Mouse (Mus musculus) heart, embryonic 14.5 days (tissue): Measurements from ENCODE around the gene Kctd11. TPM values are rescaled to one million over a fixed set of nuclear protein-coding genes. Genes with fewer than 3 reads are reported as not detected.
"Not testable (repeated sequence)": the region's sequence is repeated elsewhere in the genome, so short reads cannot be mapped to it uniquely, and the experiment has no call there.

Source experiments
- ATAC-seq: fragments of 200-750 bp; cut with Nextera tagmentation; 2 replicates; pipeline ENCODE4 v1.8.0; 2017; ENCODE audit warnings: low read depth, moderate TSS enrichment; ENCODE audit not compliant: insufficient number of reproducible peaks, insufficient read depth, low FRiP score
- H3K27ac ChIP-seq, 2 experiments: fragments of 200-500 bp in 1 of 2; fragments of 300-500 bp in 1 of 2; sonication (generic) in 1 of 2; replicated peaks in 1 of 2; 2 replicates each; pipeline ENCODE4 v1.5.1; 2012 to 2014; ENCODE audit warnings: low read depth in 2 of 2, low read length in 2 of 2, control low read depth in 1 of 2, mild to moderate bottlenecking in 1 of 2, mixed read lengths in 1 of 2; ENCODE audit not compliant: control insufficient read depth in 1 of 2, insufficient read depth in 1 of 2
- H3K27me3 ChIP-seq: fragments of 300-500 bp; sonication (generic); 2 replicates; pipeline ENCODE4 v1.6.1; 2014; ENCODE audit warnings: mild to moderate bottlenecking, low read length, control low read depth; ENCODE audit not compliant: control insufficient read depth, insufficient read depth
- H3K36me3 ChIP-seq: fragments of 300-500 bp; sonication (generic); 2 replicates; pipeline ENCODE4 v1.6.1; 2014; ENCODE audit warnings: mild to moderate bottlenecking, control low read depth, low read length, mixed read lengths; ENCODE audit not compliant: control insufficient read depth, insufficient read depth
- H3K4me1 ChIP-seq, 2 experiments: fragments of 200-500 bp in 1 of 2; fragments of 300-500 bp in 1 of 2; sonication (generic) in 1 of 2; 2 replicates each; pipeline ENCODE4 v1.6.1; 2012 to 2014; ENCODE audit warnings: low read length in 2 of 2, control low read depth in 1 of 2, mixed read lengths in 1 of 2; ENCODE audit not compliant: control insufficient read depth in 2 of 2, insufficient read depth in 2 of 2
- H3K4me2 ChIP-seq: fragments of 300-500 bp; sonication (generic); 2 replicates; pipeline ENCODE4 v1.6.1; 2014; ENCODE audit warnings: mild to moderate bottlenecking, low read length
- H3K4me3 ChIP-seq, 2 experiments: fragments of 200-500 bp in 1 of 2; fragments of 300-500 bp in 1 of 2; sonication (generic) in 1 of 2; 2 replicates each; pipeline ENCODE4 v1.5.1; 2012 to 2014; ENCODE audit warnings: low read length in 2 of 2, mild to moderate bottlenecking in 2 of 2, control low read depth in 1 of 2, low read depth in 1 of 2, moderate library complexity in 1 of 2; ENCODE audit not compliant: control insufficient read depth in 1 of 2, insufficient read depth in 1 of 2
- H3K9ac ChIP-seq: fragments of 300-500 bp; sonication (generic); 2 replicates; pipeline ENCODE4 v1.6.1; 2014; ENCODE audit warnings: mild to moderate bottlenecking, low read length
- H3K9me3 ChIP-seq: fragments of 300-500 bp; sonication (generic); 2 replicates; pipeline ENCODE4 v1.6.1; 2016; ENCODE audit warnings: low read length, control low read depth; ENCODE audit not compliant: control insufficient read depth
- WGBS: fragments of 180-500 bp; shearing (Covaris S2); extraction: QIAGEN DNeasy Blood & Tissue Kit; methylation state at CpG from one replicate; pipeline ENCODE4 v1.1.7; 2014; 5-methylcytosine and 5-hydroxymethylcytosine counted together
- polyA plus RNA-seq: library from polyadenylated mRNA; unstranded; fragments of >200 nt; fragmentation: Nextera tagmentation; extraction: Ambion mirVana; gene quantifications from 2 replicates; pipeline ENCODE4 v1.2.1, GENCODE M21; 2014

Kctd11 gene
- polyA plus RNA-seq, 1 experiment from 2014 or later: 2.8 TPM

DNA sequence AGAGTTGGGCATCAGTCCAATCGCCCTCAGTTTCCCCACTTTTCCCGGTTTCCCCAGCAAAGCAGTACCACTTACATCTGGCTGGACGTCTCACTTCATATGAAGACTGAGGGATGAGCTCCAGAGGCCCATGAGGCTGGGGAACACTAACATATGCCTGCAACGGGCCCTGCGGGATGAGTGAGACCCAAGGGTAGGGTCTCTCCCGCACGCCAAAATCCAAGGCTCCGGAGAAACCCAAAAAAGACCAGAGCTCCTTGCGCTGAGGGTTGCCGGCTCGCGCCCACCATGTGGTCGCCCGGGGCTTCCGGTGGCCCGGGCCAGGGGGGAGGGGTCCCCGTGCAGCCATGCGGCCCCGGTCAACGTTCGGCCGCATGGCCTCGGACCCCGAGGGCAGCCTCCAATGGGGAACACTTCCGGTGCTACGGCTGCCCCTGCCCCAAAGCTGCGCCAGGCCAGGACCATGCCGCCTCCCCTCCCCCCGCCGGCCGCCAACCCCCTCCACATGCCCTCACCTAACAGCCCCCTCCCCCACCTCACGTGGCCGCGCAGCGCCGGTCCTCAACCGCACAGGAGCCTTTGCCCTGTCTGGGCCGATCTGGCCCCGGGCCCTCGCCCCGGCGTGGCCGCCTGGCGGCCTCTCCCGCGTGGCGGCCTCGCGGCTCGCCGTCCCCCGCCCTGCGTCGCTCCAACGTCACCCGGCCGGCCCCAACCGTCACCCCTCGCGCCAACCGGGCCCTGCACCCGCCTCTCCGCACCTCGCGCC lies 39.2 kb upstream of the Kctd11 start:
- peaks cover 7 to 22% of the 10 kb centered on the region in 2 experiments for H3K4me1 ChIP-seq
- H3K9me3 ChIP-seq: no peaks in the 10 kb centered on the region
- peak overlapping the region; percentile 98 for H3K4me2 ChIP-seq
- H3K4me3 ChIP-seq: peak overlapping the region; percentile 82 to 93
- H3K36me3 ChIP-seq: peaks cover 40% of the 10 kb centered on the region
- no peaks in the 10 kb centered on the region for H3K27me3 ChIP-seq
- peak overlapping the region; percentile 95 for H3K9ac ChIP-seq
- peak; percentile 8 for ATAC-seq
- WGBS: under 1% methylated on average over 64 of the region's 65 CpGs
- peak overlapping the region; percentile 94 to 96 for H3K27ac ChIP-seq

DNA sequence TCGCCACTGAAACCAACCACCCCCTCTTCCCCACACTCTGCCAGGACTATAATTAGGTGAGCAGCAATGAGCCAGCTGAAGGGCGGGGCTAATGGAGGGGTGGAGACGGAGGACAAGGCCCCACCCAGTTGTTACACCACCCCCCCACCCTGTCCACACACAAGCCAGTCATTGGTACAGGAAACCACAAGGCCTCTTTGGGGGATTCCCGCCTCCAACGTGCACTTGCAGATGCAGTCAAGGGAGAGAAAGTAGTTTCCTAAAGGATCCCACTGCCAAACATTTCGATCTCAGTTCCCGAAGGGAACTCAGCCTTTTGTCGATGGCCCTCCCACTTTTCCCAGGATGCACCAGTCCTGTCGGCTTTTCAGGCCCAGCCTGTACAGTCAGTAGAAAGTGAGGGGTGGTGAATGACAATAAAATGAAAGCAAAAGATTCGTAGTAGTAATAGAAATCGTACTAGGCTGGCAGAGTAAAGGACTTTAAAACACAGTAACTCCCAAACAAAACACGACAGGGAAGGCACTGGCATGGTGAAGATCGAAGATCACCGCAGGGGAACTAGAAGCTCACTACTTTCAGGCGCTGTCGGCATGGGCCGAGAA lies 38.6 kb upstream of the Kctd11 start:
- no peak for ATAC-seq
- Histone ChIP-seq H3K4me2 (peak overlapping the region; percentile 98), H3K9me3 (no peaks in the 10 kb centered on the region), H3K27ac (peak overlapping the region; percentile 94 to 96), H3K4me1 (peaks cover 11 to 28% of the 10 kb centered on the region in 2 experiments), H3K36me3 (peaks cover 47% of the 10 kb centered on the region), H3K27me3 (no peaks in the 10 kb centered on the region), H3K9ac (peak overlapping the region; percentile 95), H3K4me3 (peak overlapping the region; percentile 82 to 93)
- 0% methylated on average over 17 of the region's 17 CpGs for WGBS

DNA sequence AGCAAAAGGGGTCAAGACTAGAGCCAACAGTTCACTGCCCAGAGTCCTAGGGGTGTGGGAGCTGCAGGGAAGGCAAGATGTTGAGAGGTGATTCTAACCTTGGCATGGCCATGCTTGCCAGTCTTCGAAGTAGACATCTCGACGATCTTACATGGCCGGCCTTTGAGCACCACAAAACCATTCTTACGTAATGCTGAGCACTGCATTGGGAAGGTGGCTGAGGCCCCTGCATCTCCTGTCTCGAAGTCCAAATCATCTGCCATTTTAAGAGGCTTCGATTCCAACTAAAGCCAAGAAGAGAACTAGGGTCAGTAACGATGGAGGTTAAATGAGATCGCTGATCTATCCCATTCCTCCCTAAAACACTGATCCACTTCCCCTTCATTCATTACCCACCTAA lies 37.8 kb upstream of the Kctd11 start:
- Histone ChIP-seq H3K36me3 (peaks cover 48% of the 10 kb centered on the region), H3K4me1 (peaks cover 13 to 33% of the 10 kb centered on the region in 2 experiments), H3K9me3 (no peaks in the 10 kb centered on the region), H3K4me3 (peak overlapping the region; percentile 82 to 93; a peak in 3 of 4 replicates), H3K27ac (peak overlapping the region in 1 of 2 experiments; percentile 94; a peak in 2 of 4 replicates), H3K4me2 (peak overlapping the region; percentile 98), H3K9ac (peak overlapping the region; percentile 95), H3K27me3 (no peaks in the 10 kb centered on the region)
- ATAC-seq: no peak
- WGBS: 81% methylated on average over 9 of the region's 9 CpGs

DNA sequence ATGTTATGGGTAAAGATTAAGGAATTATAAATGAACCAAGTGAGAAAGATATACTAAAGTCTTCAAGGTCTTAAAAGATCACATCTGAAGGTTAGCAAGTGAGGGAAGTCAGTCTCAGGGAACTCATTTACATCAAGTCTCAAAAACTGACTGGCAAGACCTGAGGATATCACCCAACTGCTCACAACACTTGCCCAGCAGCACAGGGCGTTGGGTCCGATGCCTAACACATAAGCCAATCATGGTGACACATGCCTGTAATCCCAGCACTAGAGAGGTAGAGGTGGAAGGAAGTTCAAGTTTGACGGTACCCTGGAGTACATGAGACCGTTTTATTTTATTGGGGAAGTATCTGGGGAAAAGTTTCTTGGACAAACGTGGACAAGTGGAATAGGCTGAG lies 36.9 kb upstream of the Kctd11 start:
- Histone ChIP-seq H3K4me1 (peaks cover 17 to 36% of the 10 kb centered on the region in 2 experiments), H3K27ac (no peak overlapping the region), H3K9me3 (no peaks in the 10 kb centered on the region), H3K9ac (no peak overlapping the region), H3K27me3 (no peaks in the 10 kb centered on the region), H3K4me2 (no peak overlapping the region), H3K4me3 (no peak overlapping the region), H3K36me3 (peaks cover 51% of the 10 kb centered on the region)
- ATAC-seq: no peak
- 81% methylated on average over 5 of the region's 5 CpGs for WGBS

DNA sequence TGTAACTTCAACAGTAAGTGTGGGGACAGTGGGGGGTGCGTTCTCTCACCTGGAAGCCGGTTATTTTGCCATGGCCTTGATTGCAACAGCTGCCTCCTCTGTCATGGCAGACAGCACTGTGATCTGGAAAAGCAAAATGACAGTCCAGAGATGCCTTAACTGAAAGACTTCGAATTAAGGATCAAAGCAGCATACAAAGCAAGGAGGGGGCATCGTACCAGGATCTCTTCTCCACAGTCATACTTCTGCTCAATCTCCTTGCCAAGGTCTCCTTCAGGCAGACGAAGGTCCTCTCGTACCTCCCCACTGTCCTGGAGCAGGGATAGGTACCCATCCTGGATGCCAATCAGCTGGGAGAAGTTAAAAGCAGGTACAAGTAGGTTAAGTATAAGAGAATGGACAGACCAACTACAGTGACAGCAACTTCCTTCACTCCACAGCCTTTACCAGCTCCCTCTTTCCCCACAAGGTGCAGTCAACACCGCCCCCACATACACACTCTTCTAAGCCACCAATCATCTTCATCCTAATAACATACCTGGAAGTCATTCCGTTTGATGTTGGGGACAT lies 36.3 kb upstream of the Kctd11 start:
- H3K36me3 ChIP-seq: peaks cover 57% of the 10 kb centered on the region
- peaks cover 18 to 33% of the 10 kb centered on the region in 2 experiments for H3K4me1 ChIP-seq
- ATAC-seq: no peak
- H3K4me3 ChIP-seq: no peak overlapping the region
- no peak overlapping the region for H3K4me2 ChIP-seq
- H3K27me3 ChIP-seq: no peaks in the 10 kb centered on the region
- no peak overlapping the region for H3K27ac ChIP-seq
- H3K9ac ChIP-seq: no peak overlapping the region
- 80% methylated on average over 8 of the region's 8 CpGs for WGBS
- no peaks in the 10 kb centered on the region for H3K9me3 ChIP-seq

DNA sequence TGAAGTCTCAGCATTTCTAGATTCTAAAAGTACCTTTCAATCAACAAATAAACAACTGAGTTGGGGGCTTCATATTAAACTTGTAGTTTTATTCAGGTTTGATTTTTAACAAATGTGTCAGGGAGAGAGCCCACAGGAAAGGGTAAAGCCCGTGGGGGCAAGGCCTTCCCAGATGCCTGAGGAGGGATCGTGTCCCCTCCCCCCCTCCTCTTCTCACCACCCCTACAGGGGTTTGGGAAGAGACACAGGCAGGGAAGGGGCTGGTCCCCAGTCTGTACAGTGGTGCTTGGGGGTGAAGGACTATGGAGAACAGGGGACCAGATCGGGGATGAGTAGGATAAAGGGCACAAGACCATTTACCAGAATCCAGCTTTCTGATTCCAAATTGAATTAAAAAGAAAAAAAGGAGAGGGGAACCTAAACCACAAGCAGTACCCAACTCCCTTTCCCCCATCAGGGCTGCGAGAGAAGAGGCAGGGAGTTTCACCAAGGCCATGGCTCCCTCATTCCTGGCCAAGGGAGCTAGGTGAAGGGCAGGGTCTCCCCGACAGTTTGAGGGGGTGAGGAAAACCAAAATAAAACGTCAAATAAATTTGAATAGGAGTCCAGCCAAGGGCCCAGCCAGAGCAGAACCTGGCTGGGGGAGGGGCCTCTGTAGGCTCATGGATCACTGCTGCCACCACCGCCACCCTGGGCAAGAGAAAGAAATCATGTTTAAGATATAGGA lies 35.6 kb upstream of the Kctd11 start:
- not testable (repeated sequence) for H3K4me2 ChIP-seq, H3K9me3 ChIP-seq, H3K9ac ChIP-seq, H3K27me3 ChIP-seq, H3K4me3 ChIP-seq, H3K27ac ChIP-seq, ATAC-seq
- Histone ChIP-seq H3K36me3 (peaks cover 64% of the 10 kb centered on the region), H3K4me1 (peaks cover 18 to 30% of the 10 kb centered on the region in 2 experiments)
- WGBS: 64% methylated on average over 7 of the region's 7 CpGs
